Comparison of ENCODE assay signal across 14 mouse cellular contexts in genomic region chr15:27558456-27559147, GRCm38 (mm10).
A peak's percentile ranks its signal among the peaks of the same experiment; 100 is the strongest.
DNase-seq lines count a peak whose midpoint lies in the region; ATAC-seq and TF ChIP-seq lines count a peak whose summit lies in the region.
"Had no signal": no experiment of that assay in that cellular context is flagged by ENCODE, and none has a peak within 500 bp of the region (broad histone marks: within the 10 kb centered on the region; RNA-seq: fewer than 3 reads in every experiment).

No protein-coding gene starts in this region.

- 48% methylated on average over 16 of the region's 16 CpGs for WGBS in midbrain, embryonic 13.5 days
- 75% methylated on average over 16 of the region's 16 CpGs for WGBS in midbrain, embryonic 10.5 days
- 45% methylated on average over 16 of the region's 16 CpGs for WGBS in hindbrain, embryonic 14.5 days
- WGBS in olfactory bulb, adult 2 months: 27% methylated on average over 16 of the region's 16 CpGs

- peaks cover 14% of the 10 kb centered on the region for H3K36me3 ChIP-seq in midbrain, embryonic 13.5 days
- peaks cover 8% of the 10 kb centered on the region; the same call in 1 of the 2 replicates for H3K36me3 ChIP-seq in midbrain, embryonic 10.5 days
- peaks cover 20% of the 10 kb centered on the region for H3K36me3 ChIP-seq in hindbrain, embryonic 14.5 days (replicated peaks; ENCODE audit: control insufficient read depth, insufficient read depth)
- H3K36me3 ChIP-seq: intestine, embryonic 15.5 days had no signal

- no peak overlapping the region for H3K9ac ChIP-seq in midbrain, embryonic 13.5 days (replicated peaks)
- H3K9ac ChIP-seq in hindbrain, embryonic 14.5 days: no peak overlapping the region
- H3K9ac ChIP-seq: heart, embryonic 15.5 days; intestine, embryonic 15.5 days; liver, postnatal 0 days had no signal

- DNase-seq in frontal cortex, postnatal 25 days (ENCODE audit: low spot score in 2 of 2): no peak
- DNase-seq in midbrain, embryonic 10.5 days (ENCODE audit: low spot score): no peak
- DNase-seq in hindbrain, embryonic 14.5 days (ENCODE audit: low spot score): peak; percentile 66
- no peak for DNase-seq in heart, postnatal 4 days
- no peak for DNase-seq in right cerebral cortex, postnatal 36 days (ENCODE audit: low spot score in 2 of 2)
- DNase-seq: adrenal gland, postnatal 10 days; left cerebral cortex, postnatal 4 days; liver, postnatal 0 days; right cerebral cortex, postnatal 14 days had no signal

- no peak overlapping the region for H3K4me3 ChIP-seq in midbrain, embryonic 13.5 days (replicated peaks)
- no peak overlapping the region for H3K4me3 ChIP-seq in midbrain, embryonic 10.5 days
- H3K4me3 ChIP-seq in hindbrain, embryonic 14.5 days (replicated peaks; ENCODE audit: low read length): no peak overlapping the region
- H3K4me3 ChIP-seq in olfactory bulb, adult 2 months (ENCODE audit: insufficient read depth, low read depth, low read length): no peak overlapping the region
- H3K4me3 ChIP-seq: heart, embryonic 15.5 days; intestine, embryonic 15.5 days had no signal

- no peak for TF ChIP-seq CTCF in olfactory bulb, adult 2 months (IDR thresholded peaks at IDR 0.05; ENCODE audit: insufficient read depth, low read depth, low read length)

- TF ChIP-seq POLR2A in olfactory bulb, adult 2 months (IDR thresholded peaks at IDR 0.05; ENCODE audit: insufficient read depth, low read depth, low read length): no peak

- 0 out of 2 replicates have a peak, but pooled peaks cover 3% of the 10 kb centered on the region for H3K27me3 ChIP-seq in midbrain, embryonic 13.5 days
- H3K27me3 ChIP-seq in midbrain, embryonic 10.5 days (ENCODE audit: low read depth, poor library complexity, severe bottlenecking): no peaks in the 10 kb centered on the region
- no peaks in the 10 kb centered on the region for H3K27me3 ChIP-seq in hindbrain, embryonic 14.5 days (ENCODE audit: control insufficient read depth, insufficient read depth, low read length)
- H3K27me3 ChIP-seq: heart, embryonic 15.5 days; intestine, embryonic 15.5 days had no signal

- no peaks in the 10 kb centered on the region for H3K9me3 ChIP-seq in midbrain, embryonic 13.5 days
- no peaks in the 10 kb centered on the region for H3K9me3 ChIP-seq in midbrain, embryonic 10.5 days (replicated peaks)
- H3K9me3 ChIP-seq in hindbrain, embryonic 14.5 days (ENCODE audit: control insufficient read depth, low read length): no peaks in the 10 kb centered on the region
- H3K9me3 ChIP-seq: heart, embryonic 15.5 days; intestine, embryonic 15.5 days had no signal

- peak; percentile 32 for ATAC-seq in frontal cortex, adult (ENCODE audit: low TSS enrichment)
- peak; percentile 71 for ATAC-seq in midbrain, embryonic 13.5 days
- ATAC-seq in hindbrain, embryonic 14.5 days (ENCODE audit: low FRiP score): peak; percentile 78
- ATAC-seq: intestine, embryonic 15.5 days; liver, postnatal 0 days had no signal

- H3K4me2 ChIP-seq in midbrain, embryonic 13.5 days (replicated peaks): no peak overlapping the region
- H3K4me2 ChIP-seq in hindbrain, embryonic 14.5 days (replicated peaks): no peak overlapping the region; the same call in 1 of the 2 replicates
- H3K4me2 ChIP-seq: heart, embryonic 15.5 days; intestine, embryonic 15.5 days had no signal

- H3K27ac ChIP-seq in midbrain, embryonic 13.5 days: peak overlapping the region; percentile 40; the same call in 1 of the 2 replicates
- no peak overlapping the region for H3K27ac ChIP-seq in midbrain, embryonic 10.5 days (replicated peaks)
- H3K27ac ChIP-seq in hindbrain, embryonic 14.5 days: peak overlapping the region; percentile 15
- peak overlapping the region; percentile 47 for H3K27ac ChIP-seq in olfactory bulb, adult 2 months (ENCODE audit: insufficient read depth, low read depth, low read length)
- H3K27ac ChIP-seq: heart, embryonic 15.5 days; intestine, embryonic 15.5 days had no signal

- peaks cover 16% of the 10 kb centered on the region for H3K4me1 ChIP-seq in midbrain, embryonic 13.5 days (replicated peaks)
- H3K4me1 ChIP-seq in midbrain, embryonic 10.5 days: peaks cover 3% of the 10 kb centered on the region; the same call in 1 of the 2 replicates
- peaks cover 9% of the 10 kb centered on the region for H3K4me1 ChIP-seq in hindbrain, embryonic 14.5 days (replicated peaks; ENCODE audit: control insufficient read depth, insufficient read depth, low read length)
- peaks cover 29% of the 10 kb centered on the region for H3K4me1 ChIP-seq in olfactory bulb, adult 2 months (ENCODE audit: control insufficient read depth, insufficient read depth, low read length)
- H3K4me1 ChIP-seq: heart, embryonic 15.5 days; intestine, embryonic 15.5 days had no signal
